Mouse (Mus musculus) lung, postnatal 10 days (tissue): ENCODE data around the gene Gm20425.
"Not testable (repeated sequence)": the region's sequence is repeated elsewhere in the genome, so short reads cannot be mapped to it uniquely, and the experiment has no call there.

ENCODE experiments used
- DNase-seq: peaks from one replicate; pipeline ENCODE4 v3.0.0; 2021

The Gm20425 gene

DNA sequence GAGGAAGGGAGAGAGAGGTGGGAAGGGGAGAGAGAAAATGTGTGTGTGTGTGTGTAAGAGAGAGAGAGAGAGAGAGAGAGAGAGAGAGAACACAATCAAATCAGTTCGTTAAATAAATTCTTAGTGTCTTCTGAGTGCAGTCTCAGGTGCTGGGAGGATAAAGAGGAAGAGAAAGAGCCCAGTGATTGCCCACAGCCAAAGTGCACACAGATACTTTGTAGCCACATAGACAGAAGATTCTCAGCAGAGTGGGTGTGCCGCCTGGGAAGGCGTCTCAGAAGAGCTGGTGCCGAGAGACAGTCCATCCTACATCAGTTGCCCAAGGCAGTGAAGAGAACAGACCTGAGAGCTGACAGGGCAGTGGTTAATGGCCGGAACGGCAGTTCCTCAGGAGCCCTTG, 15.8 kb downstream of the Gm20425 start:
- no peak for DNase-seq

- no peak for DNase-seq
Measured at GRCm38 (mm10) chr9:103213631-103214030, 16.5 kb downstream of the Gm20425 start.

GRCm38 (mm10) chr9:103212654-103213420, 17.3 kb downstream of the Gm20425 start:
- DNase-seq: peak; percentile 24

DNA sequence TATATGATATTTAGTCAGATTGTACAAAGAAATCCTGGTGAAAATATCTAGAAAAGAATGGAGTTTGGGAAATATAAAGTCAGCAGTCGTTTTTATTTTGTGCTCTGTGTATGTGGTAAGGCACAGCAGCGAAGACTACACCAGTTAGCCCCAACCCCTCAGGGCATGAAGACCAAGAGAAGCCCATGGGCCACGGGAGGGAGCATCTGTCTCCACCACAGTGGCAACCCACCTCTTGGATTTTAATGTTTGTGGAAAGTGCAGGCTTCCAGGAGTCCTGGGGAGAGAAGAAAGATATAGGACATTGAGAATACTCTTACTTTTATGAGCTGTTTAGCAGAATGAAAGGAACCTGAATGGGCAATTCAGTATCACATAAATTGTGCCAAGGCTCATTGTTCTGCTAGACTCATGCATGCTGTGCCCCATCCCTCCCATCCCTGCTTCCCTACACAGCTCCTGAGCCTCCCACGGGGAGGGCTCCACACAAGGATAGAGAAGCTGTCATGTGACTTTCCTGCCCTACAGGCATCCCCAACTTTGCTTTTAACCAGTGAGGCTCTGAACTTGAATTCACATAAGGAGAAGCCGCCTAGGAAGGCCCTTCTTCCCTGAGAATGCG, 21.2 kb downstream of the Gm20425 start:
- no peak for DNase-seq

DNA sequence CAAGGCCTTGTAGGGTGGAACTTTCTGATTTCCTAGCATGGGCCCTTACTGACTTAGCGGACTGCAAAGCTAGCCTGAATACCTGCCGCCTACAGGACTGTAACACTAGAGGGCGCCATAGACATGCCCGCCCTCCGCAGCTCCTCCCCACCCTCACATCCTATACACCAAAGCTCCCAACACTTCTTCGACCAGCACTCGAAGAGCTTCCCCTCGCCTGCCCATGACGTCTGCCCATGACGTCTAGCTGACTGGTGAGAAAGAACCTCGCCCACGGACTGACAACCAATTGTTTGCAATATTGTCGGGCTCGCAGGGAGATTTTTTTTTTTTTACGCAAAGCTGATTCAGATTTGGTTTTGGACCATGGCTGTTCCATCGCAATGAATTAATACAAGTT, 22.3 kb downstream of the Gm20425 start:
- DNase-seq: peak; percentile 85

GRCm38 (mm10) chr9:103205786-103206185, 24.3 kb downstream of the Gm20425 start:
- no peak for DNase-seq

GRCm38 (mm10) chr9:103201561-103202260, 28.4 kb downstream of the Gm20425 start, which contains the start of gene Srprb:
TSS of gene Srprb (minus strand) at chr9:103202137.
- DNase-seq: peak; percentile 96

GRCm38 (mm10) chr9:103188416-103188815, 41.7 kb downstream of the Gm20425 start:
- no peak for DNase-seq

DNA sequence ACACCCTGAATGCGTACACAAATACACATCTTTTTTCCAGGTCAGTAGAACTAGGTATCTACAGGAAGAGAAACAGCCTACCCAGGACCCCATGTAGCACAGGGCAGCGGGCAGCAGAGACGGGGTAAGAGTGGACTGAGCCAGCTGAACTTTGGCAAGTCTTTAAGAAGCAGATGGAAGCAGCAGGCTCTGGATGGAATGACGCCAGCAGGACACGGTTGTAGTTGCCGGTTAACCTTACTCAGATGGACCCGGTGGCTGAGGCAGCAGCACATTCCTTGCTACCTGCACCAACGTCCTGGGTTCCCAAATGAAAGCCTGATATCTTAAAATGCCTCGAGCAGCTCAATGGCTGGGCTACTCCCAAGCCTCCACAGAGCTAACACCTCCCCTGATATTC, 43.4 kb downstream of the Gm20425 start:
- DNase-seq: peak; percentile 58

DNA sequence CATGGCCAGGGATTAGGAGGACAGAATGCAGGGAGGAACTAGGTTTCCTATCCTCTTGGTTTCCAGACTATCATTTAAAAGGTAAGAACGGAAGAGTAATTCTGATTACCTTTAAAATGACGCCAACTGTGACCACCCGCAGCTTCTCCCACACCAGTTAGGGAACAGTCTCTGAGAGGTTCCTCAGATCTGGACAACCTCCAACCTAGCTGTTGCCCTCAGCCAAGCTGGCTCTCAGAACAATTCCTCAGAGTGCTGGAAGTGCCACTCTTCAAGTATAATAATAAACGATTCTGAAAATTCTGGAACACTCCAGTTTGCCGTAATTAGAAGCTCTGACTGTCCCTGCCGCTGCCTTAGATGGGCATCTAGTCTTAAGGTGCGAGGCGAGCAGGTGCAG, 44.2 kb downstream of the Gm20425 start:
- peak; percentile 37 for DNase-seq

- DNase-seq: no peak
Measured at GRCm38 (mm10) chr9:103184855-103185254, 45.3 kb downstream of the Gm20425 start.

DNA sequence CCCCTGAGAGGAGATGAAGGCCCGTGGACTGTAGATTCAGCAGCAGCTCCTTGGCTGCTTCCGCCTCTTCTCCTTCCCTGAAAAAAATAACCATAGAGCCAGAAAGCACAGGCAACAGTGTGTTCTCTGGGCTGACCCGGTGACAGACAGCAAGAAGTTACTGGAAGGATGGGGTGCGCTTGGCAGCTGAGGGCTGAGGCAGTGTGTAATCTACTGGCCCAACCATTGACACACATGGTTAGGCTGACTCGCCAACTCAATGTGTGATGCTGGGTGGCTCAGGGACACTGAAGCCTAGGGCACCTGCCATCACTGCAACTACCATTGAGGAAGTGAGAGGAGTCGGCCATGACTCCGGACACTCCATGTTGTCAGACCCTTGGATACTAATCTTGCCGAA, 48.2 kb downstream of the Gm20425 start:
- DNase-seq: no peak

DNA sequence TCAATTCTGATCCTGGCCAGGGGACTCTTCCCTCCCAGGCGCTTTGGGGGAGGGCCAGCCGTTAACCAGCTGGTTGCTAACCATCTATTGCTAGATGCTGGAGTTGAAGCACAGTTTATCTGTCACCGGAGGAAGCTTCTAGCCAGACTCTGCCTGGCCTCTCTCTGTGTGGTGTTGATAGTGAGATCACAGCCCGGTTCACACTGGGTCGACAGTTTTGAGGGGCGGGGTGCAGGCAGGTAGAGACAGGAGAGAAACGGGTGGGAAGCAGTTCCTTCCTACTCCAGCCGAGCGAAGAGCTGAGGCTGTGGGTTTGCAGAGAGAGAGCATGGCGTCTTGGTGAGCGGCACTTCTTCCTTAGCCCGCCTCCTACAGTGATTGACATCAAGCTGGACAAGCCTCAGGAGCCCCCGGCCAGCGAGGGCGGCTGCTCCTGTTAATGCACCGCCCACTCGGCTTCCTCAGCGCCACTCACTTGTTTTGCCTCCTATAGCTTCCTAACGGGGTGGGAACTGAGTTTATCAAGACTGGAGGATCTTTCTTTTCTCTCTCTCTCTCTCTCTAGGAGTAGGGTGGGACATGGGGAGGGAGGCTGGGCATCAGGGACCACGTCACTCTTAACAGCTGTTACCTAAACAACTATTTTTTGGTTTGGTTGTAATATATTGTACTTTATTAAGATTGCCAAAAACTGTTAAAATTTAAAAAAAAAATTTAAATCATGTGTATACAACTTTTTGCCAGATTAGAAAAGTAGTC, 49.1 kb downstream of the Gm20425 start:
- peak; percentile 91 for DNase-seq

- peak; percentile 78 for DNase-seq
Measured at GRCm38 (mm10) chr9:103180303-103180702, 49.8 kb downstream of the Gm20425 start.

- DNase-seq: no peak
Measured at GRCm38 (mm10) chr9:103175692-103176091, 54.4 kb downstream of the Gm20425 start.

DNA sequence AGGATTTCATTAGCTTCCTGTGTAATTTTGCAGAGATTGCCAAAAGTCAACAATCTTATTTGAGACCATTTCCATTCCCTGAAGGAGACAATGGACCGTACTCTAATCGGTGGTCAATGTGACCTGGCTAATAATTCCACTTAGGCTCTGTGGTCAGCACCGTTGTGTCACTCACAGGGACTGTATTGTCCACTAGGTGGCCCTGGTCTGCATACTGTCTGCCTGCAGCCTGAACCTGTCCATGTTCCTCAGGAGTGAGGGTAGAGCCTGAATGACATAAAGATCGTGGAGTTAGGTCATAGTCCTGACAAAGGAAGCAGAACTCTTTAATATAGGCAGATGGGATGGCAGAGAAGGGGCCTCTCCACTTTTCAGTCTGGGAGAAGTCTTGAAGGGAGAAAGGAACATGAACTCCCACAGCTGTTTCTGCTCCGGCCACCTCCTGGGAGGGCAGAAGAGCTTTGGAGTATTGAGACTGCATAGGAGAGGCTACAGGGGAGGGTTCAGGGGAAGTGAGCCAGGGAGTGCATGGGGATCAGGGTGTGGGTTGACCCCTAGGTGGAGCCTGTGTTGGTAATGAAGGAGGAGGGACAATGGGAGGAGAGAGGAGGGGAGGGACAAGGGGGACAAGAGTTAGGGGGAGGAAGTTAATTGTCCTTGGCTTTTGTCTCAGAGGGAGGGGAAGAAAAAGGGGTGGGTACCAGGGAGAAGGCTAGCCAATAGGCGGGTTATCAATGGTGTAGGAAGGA, 55.2 kb downstream of the Gm20425 start:
- DNase-seq: peak; percentile 64

DNA sequence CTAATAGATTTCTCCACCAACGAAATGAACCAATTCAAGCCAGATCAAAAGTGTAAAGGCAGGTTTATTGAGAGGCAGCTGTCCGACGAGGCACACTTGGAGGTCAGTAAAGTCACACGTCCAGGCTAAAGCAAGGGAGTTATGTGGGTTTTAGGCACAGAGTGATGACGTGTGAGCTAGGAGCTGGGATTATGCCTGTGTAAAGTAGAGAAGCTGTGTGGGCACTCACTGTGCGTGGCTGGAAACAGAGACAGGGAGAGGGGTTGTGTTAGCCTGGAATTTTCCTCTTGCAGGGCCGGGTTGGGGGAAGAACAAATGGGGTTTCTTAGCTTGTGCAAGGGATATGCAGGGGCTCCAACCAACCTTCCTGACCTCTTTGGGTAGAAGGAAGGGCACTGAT, 61.3 kb downstream of the Gm20425 start:
- DNase-seq: no peak

DNA sequence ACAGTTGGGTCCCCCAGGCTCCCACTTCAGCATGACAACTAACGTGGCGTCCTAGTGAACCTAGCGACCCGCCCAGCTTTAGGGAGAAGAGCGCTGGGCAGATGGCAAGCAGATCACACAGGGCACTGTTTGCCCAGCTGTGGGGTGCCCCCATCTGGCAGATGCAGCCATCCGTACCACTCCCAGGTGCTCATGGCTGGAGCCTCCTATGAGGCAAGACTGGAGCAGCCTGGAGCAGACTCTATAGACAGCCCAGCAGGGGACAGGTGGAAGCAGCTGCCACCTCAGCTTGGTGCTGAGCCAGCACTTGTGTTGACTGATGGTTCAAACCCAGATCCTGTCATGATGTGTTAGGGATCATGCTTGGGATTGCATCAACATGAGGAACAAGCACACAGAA, 62.1 kb downstream of the Gm20425 start:
- DNase-seq: peak; percentile 34

DNA sequence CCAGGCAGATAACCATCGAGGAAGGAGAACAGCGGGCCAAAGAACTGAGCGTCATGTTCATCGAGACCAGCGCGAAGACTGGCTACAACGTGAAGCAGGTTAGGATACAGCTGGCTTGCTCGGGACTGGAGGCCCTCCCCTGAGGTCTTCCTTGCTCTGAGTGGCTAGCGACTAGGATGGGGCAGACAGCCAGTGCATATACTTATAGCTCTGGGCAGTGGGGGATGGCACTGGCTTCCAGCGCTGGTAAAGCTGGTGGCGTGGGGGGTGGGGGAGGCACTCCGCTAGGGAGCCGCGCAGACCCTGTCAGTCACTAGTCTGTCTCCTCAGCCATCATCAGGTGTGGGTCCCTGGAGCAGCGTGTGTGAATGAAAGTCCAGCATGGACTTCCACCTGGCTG, 66.3 kb downstream of the Gm20425 start:
- DNase-seq: no peak

GRCm38 (mm10) chr9:103155158-103155557, 74.9 kb downstream of the Gm20425 start:
- not testable (repeated sequence) for DNase-seq

DNA sequence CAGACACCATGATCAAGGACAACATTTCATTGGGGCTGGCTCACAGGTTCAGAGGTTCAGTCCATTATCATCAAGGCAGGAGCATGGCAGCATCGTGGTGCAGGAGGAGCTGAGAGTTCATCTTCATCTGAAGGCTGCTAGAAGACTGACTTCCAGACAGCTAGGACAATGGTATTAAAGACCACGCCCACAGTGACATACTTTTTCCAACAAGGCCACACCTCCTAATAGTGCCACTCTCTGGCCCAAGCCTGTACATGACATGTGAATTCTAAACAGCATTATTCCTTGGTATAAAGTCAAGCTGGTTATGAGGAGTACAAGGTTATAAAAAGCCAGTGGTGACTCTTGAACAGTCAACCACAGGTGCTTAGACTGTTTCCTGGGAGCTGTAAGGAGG, 75.5 kb downstream of the Gm20425 start:
- no peak for DNase-seq

- no peak for DNase-seq
Measured at GRCm38 (mm10) chr9:103153286-103153685, 76.8 kb downstream of the Gm20425 start.
